Mouse (Mus musculus) hindbrain, embryonic 10.5 days (tissue): ENCODE results near the gene Plvap. TPM values are rescaled to one million over a fixed set of nuclear protein-coding genes. Genes with fewer than 3 reads are reported as not detected.

ENCODE experiments used
- DNase-seq: peaks from one replicate; pipeline ENCODE4 v3.0.0-alpha.2; 2017; ENCODE audit warnings: low spot score
- H3K27ac ChIP-seq: fragments of 300-500 bp; sonication (generic); 2 replicates; pipeline ENCODE4 v1.5.1; 2016; ENCODE audit warnings: mild to moderate bottlenecking, moderate library complexity
- H3K27me3 ChIP-seq: fragments of 300-500 bp; sonication (generic); 2 replicates; pipeline ENCODE4 v1.6.1; 2016; ENCODE audit warnings: mild to moderate bottlenecking; ENCODE audit not compliant: poor library complexity, insufficient read depth, severe bottlenecking
- H3K36me3 ChIP-seq: fragments of 300-500 bp; sonication (generic); 2 replicates; pipeline ENCODE4 v1.6.1; 2016; ENCODE audit warnings: mild to moderate bottlenecking, moderate library complexity
- H3K4me1 ChIP-seq: fragments of 300-500 bp; sonication (generic); replicated peaks from 2 replicates; pipeline ENCODE4 v1.6.1; 2016; ENCODE audit warnings: mild to moderate bottlenecking
- H3K4me3 ChIP-seq: fragments of 300-500 bp; sonication (generic); 2 replicates; pipeline ENCODE4 v1.5.1; 2016; ENCODE audit warnings: mild to moderate bottlenecking, moderate library complexity
- H3K9me3 ChIP-seq: fragments of 300-500 bp; sonication (generic); 2 replicates; pipeline ENCODE4 v1.6.1; 2016; ENCODE audit warnings: mild to moderate bottlenecking, moderate library complexity
- WGBS: fragments of 180-500 bp; shearing (Covaris S2); methylation state at CpG from one replicate; pipeline ENCODE4 v1.1.7; 2016; 5-methylcytosine and 5-hydroxymethylcytosine counted together
- polyA plus RNA-seq: library from polyadenylated mRNA; unstranded; fragments of >200 nt; fragmentation: Nextera tagmentation; extraction: Ambion mirVana; gene quantifications from 2 replicates; pipeline ENCODE4 v1.2.1, GENCODE M21; 2016

Gene Plvap
- polyA plus RNA-seq, 1 experiment from 2014 or later = 52.7 TPM

GRCm38 (mm10) chr8:71467201-71467600, 44.4 kb downstream of the Plvap start:
- H3K4me1 ChIP-seq = peaks cover 54% of the 10 kb centered on the region
- peaks cover 33% of the 10 kb centered on the region for H3K36me3 ChIP-seq
- no peaks in the 10 kb centered on the region for H3K9me3 ChIP-seq
- peaks cover 4% of the 10 kb centered on the region for H3K27me3 ChIP-seq
- H3K4me3 ChIP-seq = no peak overlapping the region
- H3K27ac ChIP-seq = no peak overlapping the region
- no peak for DNase-seq
- WGBS = 93% methylated on average over 2 of the region's 2 CpGs

- Histone ChIP-seq H3K9me3 (no peaks in the 10 kb centered on the region), H3K4me3 (0 out of 2 replicates have a peak overlapping the region, but pooled peaks have one; percentile 86), H3K27me3 (peaks cover 14% of the 10 kb centered on the region), H3K27ac (no peak overlapping the region), H3K4me1 (peaks cover 64% of the 10 kb centered on the region), H3K36me3 (peaks cover 31% of the 10 kb centered on the region)
- no peak for DNase-seq
- 98% methylated on average over 5 of the region's 5 CpGs for WGBS
These were observed 45.4 kb downstream of the Plvap start for GRCm38 (mm10) chr8:71466198-71466597.

GRCm38 (mm10) chr8:71465733-71466132, 45.8 kb downstream of the Plvap start:
- peak overlapping the region; percentile 86 for H3K4me3 ChIP-seq
- H3K27me3 ChIP-seq = peaks cover 16% of the 10 kb centered on the region
- WGBS = 86% methylated on average over 8 of the region's 8 CpGs
- peaks cover 31% of the 10 kb centered on the region for H3K36me3 ChIP-seq
- peaks cover 64% of the 10 kb centered on the region for H3K4me1 ChIP-seq
- no peak overlapping the region for H3K27ac ChIP-seq
- no peaks in the 10 kb centered on the region for H3K9me3 ChIP-seq
- no peak for DNase-seq

- WGBS = under 1% methylated on average over 59 of the region's 59 CpGs
These were observed 46.7 kb downstream of the Plvap start, which contains the start of gene Mrpl34 for GRCm38 (mm10) chr8:71464513-71465500. TSS of gene Mrpl34 (plus strand) at chr8:71464959.

GRCm38 (mm10) chr8:71463188-71464033, 48.1 kb downstream of the Plvap start, which contains the start of gene Abhd8:
TSS of gene Abhd8 (minus strand) at chr8:71463655.
- H3K27ac ChIP-seq = peak within 1 kb of the TSS; percentile 91
- peaks cover 16% of the 10 kb centered on the region for H3K27me3 ChIP-seq
- H3K4me1 ChIP-seq = peaks cover 47% of the 10 kb centered on the region
- H3K36me3 ChIP-seq = peaks cover 47% of the 10 kb centered on the region
- peak; percentile 97 for DNase-seq
- peak within 1 kb of the TSS; percentile 86 for H3K4me3 ChIP-seq
- H3K9me3 ChIP-seq = no peaks in the 10 kb centered on the region
- WGBS = under 1% methylated on average over 55 of the region's 55 CpGs

More at GRCm38 (mm10) chr8:71464513-71465500, 46.7 kb downstream of the Plvap start, which contains the start of gene Mrpl34:
- Histone ChIP-seq H3K4me3 (peak within 1 kb of the TSS; percentile 86), H3K4me1 (peaks cover 55% of the 10 kb centered on the region), H3K27ac (peak within 1 kb of the TSS; percentile 91), H3K36me3 (peaks cover 33% of the 10 kb centered on the region), H3K9me3 (no peaks in the 10 kb centered on the region), H3K27me3 (peaks cover 16% of the 10 kb centered on the region)
- peak; percentile 98 for DNase-seq

- H3K36me3 ChIP-seq = peaks cover 53% of the 10 kb centered on the region
- peak; percentile 59 for DNase-seq
- H3K4me3 ChIP-seq = peak overlapping the region; percentile 86
- no peaks in the 10 kb centered on the region for H3K9me3 ChIP-seq
- peaks cover 45% of the 10 kb centered on the region for H3K4me1 ChIP-seq
- peak overlapping the region; percentile 91 for H3K27ac ChIP-seq
- 8% methylated on average over 16 of the region's 16 CpGs for WGBS
- H3K27me3 ChIP-seq = peaks cover 16% of the 10 kb centered on the region
These were observed 48.8 kb downstream of the Plvap start for GRCm38 (mm10) chr8:71462786-71463185.

- Histone ChIP-seq H3K27ac (0 out of 2 replicates have a peak overlapping the region, but pooled peaks have one; percentile 91), H3K4me1 (peaks cover 45% of the 10 kb centered on the region), H3K27me3 (peaks cover 16% of the 10 kb centered on the region), H3K36me3 (peaks cover 56% of the 10 kb centered on the region), H3K4me3 (peak overlapping the region; percentile 86), H3K9me3 (no peaks in the 10 kb centered on the region)
- 73% methylated on average over 4 of the region's 4 CpGs for WGBS
- DNase-seq = no peak
These were observed 49.4 kb downstream of the Plvap start for GRCm38 (mm10) chr8:71462191-71462590.

- Histone ChIP-seq H3K27ac (peak overlapping the region; percentile 18; the same call in 1 of the 2 replicates), H3K9me3 (no peaks in the 10 kb centered on the region), H3K36me3 (peaks cover 57% of the 10 kb centered on the region), H3K27me3 (peaks cover 17% of the 10 kb centered on the region), H3K4me1 (peaks cover 51% of the 10 kb centered on the region), H3K4me3 (peak overlapping the region; percentile 86)
- no peak for DNase-seq
- 73% methylated on average over 47 of the region's 47 CpGs for WGBS
These were observed 50.3 kb downstream of the Plvap start for GRCm38 (mm10) chr8:71461152-71461840.

- Histone ChIP-seq H3K27me3 (peaks cover 22% of the 10 kb centered on the region), H3K27ac (no peak overlapping the region), H3K36me3 (peaks cover 57% of the 10 kb centered on the region), H3K4me1 (peaks cover 48% of the 10 kb centered on the region), H3K9me3 (no peaks in the 10 kb centered on the region), H3K4me3 (no peak overlapping the region)
- DNase-seq = no peak
- 90% methylated on average over 6 of the region's 6 CpGs for WGBS
These were observed 50.8 kb downstream of the Plvap start for GRCm38 (mm10) chr8:71460716-71461115.

- Histone ChIP-seq H3K4me3 (no peak overlapping the region), H3K36me3 (peaks cover 57% of the 10 kb centered on the region), H3K27me3 (peaks cover 24% of the 10 kb centered on the region), H3K4me1 (peaks cover 23% of the 10 kb centered on the region), H3K27ac (no peak overlapping the region), H3K9me3 (no peaks in the 10 kb centered on the region)
- DNase-seq = no peak
- 82% methylated on average over 20 of the region's 20 CpGs for WGBS
These were observed 53.8 kb downstream of the Plvap start for GRCm38 (mm10) chr8:71457659-71458270.

GRCm38 (mm10) chr8:71456906-71457305, 54.6 kb downstream of the Plvap start:
- Histone ChIP-seq H3K4me3 (no peak overlapping the region), H3K4me1 (peaks cover 14% of the 10 kb centered on the region), H3K27ac (no peak overlapping the region), H3K36me3 (peaks cover 56% of the 10 kb centered on the region), H3K27me3 (peaks cover 17% of the 10 kb centered on the region), H3K9me3 (no peaks in the 10 kb centered on the region)
- WGBS = 41% methylated on average over 22 of the region's 22 CpGs
- no peak for DNase-seq
